Mouse (Mus musculus): ENCODE measurements around the gene Brd3os.

Brd3os gene

GRCm38 (mm10) chr2:27421293-27422068, 20.6 kb upstream of the Brd3os start:
- peak; percentile 49 for DNase-seq

GRCm38 (mm10) chr2:27423596-27423995, 18.5 kb upstream of the Brd3os start:
- no peak for DNase-seq

- no peak for DNase-seq
These were observed 16.9 kb upstream of the Brd3os start for GRCm38 (mm10) chr2:27425161-27425611.

GRCm38 (mm10) chr2:27425751-27426405, 16.2 kb upstream of the Brd3os start:
- no peak for DNase-seq

GRCm38 (mm10) chr2:27426406-27426854, 15.7 kb upstream of the Brd3os start:
- peak; percentile 27 for DNase-seq

GRCm38 (mm10) chr2:27426855-27427457, 15.2 kb upstream of the Brd3os start, which contains the start of gene Vav2:
TSS of gene Vav2 (minus strand) at chr2:27427033.
- DNase-seq = peak; percentile 45

GRCm38 (mm10) chr2:27428071-27428470, 14.1 kb upstream of the Brd3os start:
- peak; percentile 82 for DNase-seq

- no peak for DNase-seq
These were observed 11.5 kb upstream of the Brd3os start for GRCm38 (mm10) chr2:27430621-27431020.

GRCm38 (mm10) chr2:27432599-27432998, 9.5 kb upstream of the Brd3os start:
- no peak for DNase-seq

GRCm38 (mm10) chr2:27437876-27438275, 4.2 kb upstream of the Brd3os start:
- no peak for DNase-seq

- DNase-seq = no peak
These were observed 3.8 kb upstream of the Brd3os start for GRCm38 (mm10) chr2:27438281-27438680.

- no peak for DNase-seq
These were observed 755 bp downstream of the Brd3os start for GRCm38 (mm10) chr2:27442708-27443449.

- no peak for DNase-seq
These were observed 1.3 kb downstream of the Brd3os start for GRCm38 (mm10) chr2:27443450-27443708.

GRCm38 (mm10) chr2:27445910-27446309, 3.8 kb downstream of the Brd3os start:
- no peak for DNase-seq

GRCm38 (mm10) chr2:27446812-27447211, 4.7 kb downstream of the Brd3os start:
- DNase-seq = no peak

GRCm38 (mm10) chr2:27447782-27448181, 5.7 kb downstream of the Brd3os start:
- DNase-seq = no peak

GRCm38 (mm10) chr2:27450226-27450625, 8.1 kb downstream of the Brd3os start:
- DNase-seq = no peak

GRCm38 (mm10) chr2:27459735-27460134, 17.6 kb downstream of the Brd3os start:
- DNase-seq = no peak

GRCm38 (mm10) chr2:27460163-27460562, 18.0 kb downstream of the Brd3os start:
- DNase-seq = no peak

- no peak for DNase-seq
These were observed 18.5 kb downstream of the Brd3os start for GRCm38 (mm10) chr2:27460651-27461050.

- no peak for DNase-seq
These were observed 19.9 kb downstream of the Brd3os start for GRCm38 (mm10) chr2:27461881-27462660.

- DNase-seq = no peak
These were observed 20.8 kb downstream of the Brd3os start for GRCm38 (mm10) chr2:27462901-27463300.
